Mouse (Mus musculus): ENCODE data around the gene Chil1. TPM values are rescaled to one million over a fixed set of nuclear protein-coding genes. Genes with fewer than 3 reads are reported as not detected.
A peak's percentile ranks its signal among the peaks of the same experiment; 100 is the strongest.

Gene Chil1
- polyA plus RNA-seq, 1 experiment: 32.9 TPM

DNA sequence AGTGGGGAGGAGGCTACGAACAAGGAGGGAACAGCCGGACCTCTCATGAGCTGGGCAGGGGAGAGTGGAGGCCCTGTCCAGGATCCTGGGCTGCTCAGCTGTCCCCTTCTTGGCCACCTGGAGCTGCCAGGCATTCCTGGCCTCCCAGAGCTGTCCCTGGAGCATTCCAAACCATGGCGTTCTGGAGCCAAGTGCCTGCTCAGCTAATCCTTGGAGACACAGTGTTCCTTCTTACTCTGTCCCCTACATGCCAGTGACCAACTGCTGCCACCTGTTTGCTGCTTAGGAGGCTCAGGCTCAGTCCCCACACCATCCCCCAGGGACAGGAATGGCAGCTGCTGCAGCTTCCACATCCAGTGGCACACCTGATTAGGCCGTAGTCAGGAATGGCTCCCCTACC, 14.0 kb downstream of the Chil1 start:
- Histone ChIP-seq H3K36me3 (ENCODE audit: control insufficient read depth, insufficient read depth) (peaks cover 9% of the 10 kb centered on the region), H3K4me2 (ENCODE audit: low read depth) (peak overlapping the region; percentile 70), H3K27me3 (ENCODE audit: control insufficient read depth, insufficient read depth, insufficient read length) (no peaks in the 10 kb centered on the region), H3K4me3 (peak overlapping the region; percentile 63), H3K79me2 (ENCODE audit: control insufficient read depth, insufficient read depth) (no peaks in the 10 kb centered on the region), H3ac (ENCODE audit: control insufficient read depth, insufficient read length) (no peak overlapping the region)
- TF ChIP-seq TCF12 (IDR thresholded peaks at IDR 0.05; ENCODE audit: insufficient read depth, poor library complexity, severe bottlenecking): peak; percentile 93
- TF ChIP-seq REST (IDR thresholded peaks at IDR 0.05; ENCODE audit: insufficient read depth, insufficient read length): no peak
- peak; percentile 95 for TF ChIP-seq TCF3 (IDR thresholded peaks at IDR 0.05; ENCODE audit: insufficient read length, low read depth)
- TF ChIP-seq MYOD1 (IDR thresholded peaks at IDR 0.05; ENCODE audit: control insufficient read depth in 1 of 3, insufficient read length in 2 of 3, low read depth in 2 of 3): peak; percentile 89 to 95 (median 94)
- peak; percentile 96 to 99 (median 98) for TF ChIP-seq MYOG (IDR thresholded peaks at IDR 0.05; ENCODE audit: control insufficient read depth in 1 of 3, insufficient read depth in 1 of 3, insufficient read length in 2 of 3, low read depth in 2 of 3)
- no peak for TF ChIP-seq MAX (IDR thresholded peaks at IDR 0.05; ENCODE audit: low read depth)
- TF ChIP-seq USF1 (IDR thresholded peaks at IDR 0.05; ENCODE audit: low read depth): no peak
- TF ChIP-seq E2F4 (IDR thresholded peaks at IDR 0.05; ENCODE audit: insufficient read depth): no peak
- TF ChIP-seq POLR2AphosphoS2 (IDR thresholded peaks at IDR 0.05; ENCODE audit: insufficient read length, low read depth): peak; percentile 92
- no peak for TF ChIP-seq SRF (IDR thresholded peaks at IDR 0.05; ENCODE audit: control insufficient read depth, insufficient read length, low read depth)
- no peak for TF ChIP-seq CEBPB (IDR thresholded peaks at IDR 0.05; ENCODE audit: insufficient read depth, poor library complexity, severe bottlenecking)
- peak; percentile 72 for TF ChIP-seq POLR2A (IDR thresholded peaks at IDR 0.05; ENCODE audit: insufficient read length, low read depth)

DNA sequence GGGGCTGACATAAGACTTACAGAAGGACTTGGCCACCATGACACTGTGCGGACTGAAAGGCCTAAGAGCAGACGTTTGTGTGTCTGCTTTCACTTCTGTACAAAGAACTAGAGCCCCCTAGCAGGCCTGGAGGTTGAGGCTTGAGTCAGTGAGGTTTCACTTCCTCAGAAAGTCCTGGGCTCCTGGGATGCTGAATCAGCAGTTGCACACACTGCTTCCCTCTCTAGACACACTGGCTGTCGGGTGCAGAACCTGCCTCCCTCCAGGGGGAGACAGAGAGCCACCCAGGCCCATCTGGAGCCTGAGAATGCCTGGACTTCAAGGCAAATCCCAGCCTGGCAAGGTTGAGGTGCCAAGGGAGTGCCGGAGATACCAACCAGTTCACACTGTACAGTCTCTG, 14.4 kb downstream of the Chil1 start:
- Histone ChIP-seq H3ac (ENCODE audit: control insufficient read depth, insufficient read length) (no peak overlapping the region), H3K27me3 (ENCODE audit: control insufficient read depth, insufficient read depth, insufficient read length) (no peaks in the 10 kb centered on the region), H3K4me3 (peak overlapping the region; percentile 63), H3K4me2 (ENCODE audit: low read depth) (peak overlapping the region; percentile 70), H3K36me3 (ENCODE audit: control insufficient read depth, insufficient read depth) (peaks cover 9% of the 10 kb centered on the region), H3K79me2 (ENCODE audit: control insufficient read depth, insufficient read depth) (no peaks in the 10 kb centered on the region)
- TF ChIP-seq POLR2AphosphoS2 (IDR thresholded peaks at IDR 0.05; ENCODE audit: insufficient read length, low read depth): no peak
- TF ChIP-seq TCF3 (IDR thresholded peaks at IDR 0.05; ENCODE audit: insufficient read length, low read depth): no peak
- no peak for TF ChIP-seq MYOG (IDR thresholded peaks at IDR 0.05; ENCODE audit: control insufficient read depth in 1 of 3, insufficient read depth in 1 of 3, insufficient read length in 2 of 3, low read depth in 2 of 3)
- no peak for TF ChIP-seq SRF (IDR thresholded peaks at IDR 0.05; ENCODE audit: control insufficient read depth, insufficient read length, low read depth)
- TF ChIP-seq MAX (IDR thresholded peaks at IDR 0.05; ENCODE audit: low read depth): no peak
- TF ChIP-seq CEBPB (IDR thresholded peaks at IDR 0.05; ENCODE audit: insufficient read depth, poor library complexity, severe bottlenecking): no peak
- TF ChIP-seq MYOD1 (IDR thresholded peaks at IDR 0.05; ENCODE audit: control insufficient read depth in 1 of 3, insufficient read length in 2 of 3, low read depth in 2 of 3): peak in 1 of 3 experiments; percentile 12
- no peak for TF ChIP-seq USF1 (IDR thresholded peaks at IDR 0.05; ENCODE audit: low read depth)
- TF ChIP-seq POLR2A (IDR thresholded peaks at IDR 0.05; ENCODE audit: insufficient read length, low read depth): peak; percentile 45
- no peak for TF ChIP-seq TCF12 (IDR thresholded peaks at IDR 0.05; ENCODE audit: insufficient read depth, poor library complexity, severe bottlenecking)
- no peak for TF ChIP-seq REST (IDR thresholded peaks at IDR 0.05; ENCODE audit: insufficient read depth, insufficient read length)
- TF ChIP-seq E2F4 (IDR thresholded peaks at IDR 0.05; ENCODE audit: insufficient read depth): no peak

DNA sequence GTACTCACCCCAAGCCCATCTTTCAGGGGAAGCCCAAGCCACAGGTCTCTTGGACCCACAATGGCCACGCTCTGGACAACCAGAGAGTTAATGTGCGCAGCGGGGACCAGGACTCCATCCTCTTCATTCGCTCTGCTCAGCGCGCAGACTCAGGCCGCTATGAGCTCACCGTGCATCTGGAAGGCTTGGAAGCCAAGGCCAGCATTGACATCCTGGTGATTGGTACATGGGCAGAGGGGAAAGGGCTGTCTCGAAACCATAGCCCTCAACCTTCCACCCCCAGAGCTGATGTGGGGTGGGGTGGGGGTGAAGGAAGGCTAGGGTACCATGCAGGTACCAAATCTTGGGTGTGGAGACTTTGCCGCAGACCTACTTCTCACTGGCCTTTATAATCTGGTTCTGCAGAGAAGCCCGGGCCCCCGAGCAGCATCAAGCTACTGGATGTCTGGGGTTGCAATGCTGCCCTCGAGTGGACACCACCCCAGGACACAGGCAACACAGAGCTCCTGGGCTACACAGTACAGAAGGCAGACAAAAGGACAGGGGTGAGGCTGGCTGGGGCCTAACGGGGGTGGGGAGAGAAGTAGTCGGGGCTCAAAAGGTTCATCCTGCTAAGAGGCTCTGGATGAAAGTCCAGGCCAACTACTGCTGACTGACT, 15.5 kb downstream of the Chil1 start:
- TF ChIP-seq MYOD1 (IDR thresholded peaks at IDR 0.05; ENCODE audit: control insufficient read depth in 1 of 3, insufficient read length in 2 of 3, low read depth in 2 of 3) (no peak), SRF (IDR thresholded peaks at IDR 0.05; ENCODE audit: control insufficient read depth, insufficient read length, low read depth) (no peak), REST (IDR thresholded peaks at IDR 0.05; ENCODE audit: insufficient read depth, insufficient read length) (no peak), POLR2AphosphoS2 (IDR thresholded peaks at IDR 0.05; ENCODE audit: insufficient read length, low read depth) (peak; percentile 86), POLR2A (IDR thresholded peaks at IDR 0.05; ENCODE audit: insufficient read length, low read depth) (peak; percentile 54), USF1 (IDR thresholded peaks at IDR 0.05; ENCODE audit: low read depth) (no peak), MYOG (IDR thresholded peaks at IDR 0.05; ENCODE audit: control insufficient read depth in 1 of 3, insufficient read depth in 1 of 3, insufficient read length in 2 of 3, low read depth in 2 of 3) (no peak), CEBPB (IDR thresholded peaks at IDR 0.05; ENCODE audit: insufficient read depth, poor library complexity, severe bottlenecking) (no peak)
- Histone ChIP-seq H3K4me2 (ENCODE audit: low read depth) (peak overlapping the region; percentile 70), H3K79me2 (ENCODE audit: control insufficient read depth, insufficient read depth) (no peaks in the 10 kb centered on the region), H3K36me3 (ENCODE audit: control insufficient read depth, insufficient read depth) (peaks cover 9% of the 10 kb centered on the region), H3ac (ENCODE audit: control insufficient read depth, insufficient read length) (no peak overlapping the region), H3K27me3 (ENCODE audit: control insufficient read depth, insufficient read depth, insufficient read length) (no peaks in the 10 kb centered on the region), H3K4me3 (peak overlapping the region; percentile 63)

DNA sequence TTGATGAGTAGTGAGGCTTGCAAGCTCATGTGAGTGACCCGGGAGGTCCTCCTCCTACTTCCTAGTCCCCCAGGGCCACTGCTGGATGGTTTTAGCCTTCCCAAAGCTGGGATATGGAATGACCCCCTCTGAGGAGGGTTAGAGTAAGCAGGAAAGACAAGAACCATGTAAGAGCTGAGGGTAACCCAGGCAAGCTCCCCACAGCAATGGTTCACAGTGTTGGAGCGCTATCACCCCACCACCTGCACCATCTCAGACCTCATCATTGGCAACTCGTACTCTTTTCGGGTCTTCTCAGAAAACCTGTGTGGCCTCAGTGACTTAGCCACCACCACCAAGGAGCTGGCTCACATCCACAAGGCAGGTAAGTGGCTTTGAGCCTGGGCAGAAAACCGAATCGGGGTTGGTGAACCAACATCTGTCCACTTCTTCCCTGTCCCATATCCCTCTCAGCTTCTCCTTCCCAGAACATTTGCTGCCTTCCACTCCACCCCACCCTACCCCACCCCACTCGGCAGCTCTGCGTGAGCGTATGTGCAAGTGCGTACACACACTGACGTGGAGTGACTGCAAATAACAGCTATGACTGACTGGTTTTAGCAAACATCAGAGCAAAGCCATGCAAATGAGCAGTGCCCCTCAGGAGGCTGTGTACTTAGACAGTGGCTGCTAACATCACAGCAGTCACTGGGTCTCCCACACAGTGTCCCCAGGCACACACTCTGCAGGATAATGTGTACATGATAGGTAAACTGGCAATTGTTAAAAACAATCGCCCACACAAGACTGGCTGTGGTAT, 16.4 kb downstream of the Chil1 start:
- Histone ChIP-seq H3K27me3 (ENCODE audit: control insufficient read depth, insufficient read depth, insufficient read length) (no peaks in the 10 kb centered on the region), H3ac (ENCODE audit: control insufficient read depth, insufficient read length) (no peak overlapping the region), H3K79me2 (ENCODE audit: control insufficient read depth, insufficient read depth) (no peaks in the 10 kb centered on the region), H3K4me2 (ENCODE audit: low read depth) (peak overlapping the region; percentile 70), H3K4me3 (peak overlapping the region; percentile 63), H3K36me3 (ENCODE audit: control insufficient read depth, insufficient read depth) (peaks cover 9% of the 10 kb centered on the region)
- TF ChIP-seq POLR2A (IDR thresholded peaks at IDR 0.05; ENCODE audit: insufficient read length, low read depth) (peak; percentile 64), USF1 (IDR thresholded peaks at IDR 0.05; ENCODE audit: low read depth) (no peak), POLR2AphosphoS2 (IDR thresholded peaks at IDR 0.05; ENCODE audit: insufficient read length, low read depth) (peak; percentile 86), TCF3 (IDR thresholded peaks at IDR 0.05; ENCODE audit: insufficient read length, low read depth) (no peak)

Measured in myocyte (in vitro differentiated cells).